Mouse (Mus musculus): Measurements from ENCODE around the gene Npas2.

- TF ChIP-seq EP300 (IDR thresholded peaks at IDR 0.05; ENCODE audit: low read depth) (no peak), CTCF (IDR thresholded peaks at IDR 0.05; ENCODE audit: low read depth) (no peak)
Observed at GRCm38 (mm10) chr1:39367045-39367444, 173.5 kb downstream of the Npas2 start.
